Mouse (Mus musculus) neural tube, embryonic 13.5 days (tissue): ENCODE measurements at regions not wholly inside any gene's neighbourhood (a gene's known extent, or its start where the extent isn't known, plus 50 kb on each side); places are given as distances from the start of the nearest gene placed in this dataset.

Experiments used
- ATAC-seq: fragments of 200-750 bp; cut with Nextera tagmentation; 2 replicates; pipeline ENCODE4 v1.8.0; 2017; ENCODE audit warnings: low read depth, mild to moderate bottlenecking, moderate TSS enrichment, moderate library complexity
- H3K27ac ChIP-seq: fragments of 300-500 bp; sonication (generic); replicated peaks from 2 replicates; pipeline ENCODE4 v1.5.1; 2015; ENCODE audit warnings: moderate library complexity, mild to moderate bottlenecking, inconsistent platforms
- H3K27me3 ChIP-seq: fragments of 300-500 bp; sonication (generic); 2 replicates; pipeline ENCODE4 v1.6.1; 2015; ENCODE audit warnings: mild to moderate bottlenecking, inconsistent platforms
- H3K36me3 ChIP-seq: fragments of 300-500 bp; sonication (generic); 2 replicates; pipeline ENCODE4 v1.6.1; 2015; ENCODE audit warnings: mild to moderate bottlenecking, inconsistent platforms
- H3K4me1 ChIP-seq: fragments of 300-500 bp; sonication (generic); replicated peaks from 2 replicates; pipeline ENCODE4 v1.6.1; 2015; ENCODE audit warnings: inconsistent platforms
- H3K4me2 ChIP-seq: fragments of 300-500 bp; sonication (generic); 2 replicates; pipeline ENCODE4 v1.6.1; 2015; ENCODE audit warnings: inconsistent platforms, mild to moderate bottlenecking, moderate library complexity
- H3K4me3 ChIP-seq: fragments of 300-500 bp; sonication (generic); 2 replicates; pipeline ENCODE4 v1.5.1; 2015; ENCODE audit warnings: mild to moderate bottlenecking, inconsistent platforms
- H3K9ac ChIP-seq: fragments of 300-500 bp; sonication (generic); 2 replicates; pipeline ENCODE4 v1.6.1; 2015; ENCODE audit warnings: moderate library complexity, mild to moderate bottlenecking, inconsistent platforms
- H3K9me3 ChIP-seq: fragments of 300-500 bp; sonication (generic); 2 replicates; pipeline ENCODE4 v1.6.1; 2016; ENCODE audit warnings: inconsistent platforms
- WGBS: fragments of 180-500 bp; shearing (Covaris S2); methylation state at CpG from one replicate; pipeline ENCODE4 v1.1.7; 2015; 5-methylcytosine and 5-hydroxymethylcytosine counted together

- WGBS: 70% methylated on average over 7 of the region's 7 CpGs
- Histone ChIP-seq H3K36me3 (no peaks in the 10 kb centered on the region), H3K27me3 (no peaks in the 10 kb centered on the region), H3K4me2 (no peak overlapping the region), H3K9me3 (no peaks in the 10 kb centered on the region), H3K4me1 (no peaks in the 10 kb centered on the region), H3K9ac (no peak overlapping the region), H3K4me3 (no peak overlapping the region), H3K27ac (no peak overlapping the region)
- ATAC-seq: no peak
These were observed 448.7 kb downstream of the Tns3 start for GRCm38 (mm10) chr11:8215634-8216033.

- Histone ChIP-seq H3K27ac (no peak overlapping the region), H3K9ac (no peak overlapping the region), H3K36me3 (no peaks in the 10 kb centered on the region), H3K9me3 (no peaks in the 10 kb centered on the region), H3K4me1 (no peaks in the 10 kb centered on the region), H3K4me3 (no peak overlapping the region), H3K4me2 (no peak overlapping the region), H3K27me3 (no peaks in the 10 kb centered on the region)
- WGBS: 83% methylated on average over 2 of the region's 2 CpGs
- ATAC-seq: no peak
These were observed 449.9 kb downstream of the Tns3 start for GRCm38 (mm10) chr11:8214305-8214903.

GRCm38 (mm10) chr11:8213130-8213529 is 451.2 kb downstream of the Tns3 start:
- H3K9me3 ChIP-seq: no peaks in the 10 kb centered on the region
- no peak overlapping the region for H3K27ac ChIP-seq
- no peak overlapping the region for H3K9ac ChIP-seq
- H3K36me3 ChIP-seq: no peaks in the 10 kb centered on the region
- H3K27me3 ChIP-seq: no peaks in the 10 kb centered on the region
- no peak for ATAC-seq
- WGBS: 92% methylated on average over 3 of the region's 3 CpGs
- no peak overlapping the region for H3K4me2 ChIP-seq
- H3K4me3 ChIP-seq: no peak overlapping the region
- no peaks in the 10 kb centered on the region for H3K4me1 ChIP-seq

- Histone ChIP-seq H3K27me3 (no peaks in the 10 kb centered on the region), H3K27ac (no peak overlapping the region), H3K36me3 (no peaks in the 10 kb centered on the region), H3K4me1 (no peaks in the 10 kb centered on the region), H3K9ac (no peak overlapping the region), H3K4me3 (no peak overlapping the region), H3K4me2 (no peak overlapping the region), H3K9me3 (no peaks in the 10 kb centered on the region)
- 0 out of 2 replicates have a peak, but pooled peaks have one; percentile 23 for ATAC-seq
- WGBS: 52% methylated on average over 4 of the region's 4 CpGs
These were observed 451.6 kb downstream of the Tns3 start for GRCm38 (mm10) chr11:8212714-8213113.

DNA sequence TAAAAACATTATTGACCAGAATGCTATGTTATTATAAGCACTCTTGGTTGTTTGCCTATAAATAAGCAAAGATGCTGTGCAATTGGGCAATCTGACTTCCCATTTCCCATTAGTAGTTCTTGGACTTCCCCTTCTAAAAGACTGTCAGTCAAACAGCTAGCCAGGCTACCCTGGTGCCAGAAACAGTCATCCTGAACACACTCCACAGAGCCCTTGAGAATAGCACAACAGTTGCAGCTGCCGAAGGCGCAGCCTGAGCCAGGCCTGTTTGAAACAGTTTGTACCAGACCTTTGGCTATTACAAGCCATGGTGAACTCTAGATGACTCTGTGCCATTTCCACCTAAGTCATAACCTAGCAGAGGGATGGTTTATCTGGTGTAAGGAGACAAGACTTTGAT is 455.3 kb downstream of the Tns3 start:
- Histone ChIP-seq H3K27me3 (no peaks in the 10 kb centered on the region), H3K9ac (no peak overlapping the region), H3K4me2 (no peak overlapping the region), H3K9me3 (no peaks in the 10 kb centered on the region), H3K4me3 (no peak overlapping the region), H3K36me3 (no peaks in the 10 kb centered on the region), H3K4me1 (no peaks in the 10 kb centered on the region), H3K27ac (no peak overlapping the region)
- ATAC-seq: no peak
- WGBS: 91% methylated on average over 2 of the region's 2 CpGs

GRCm38 (mm10) chr11:8199293-8199692 is 465.0 kb downstream of the Tns3 start:
- no peak overlapping the region for H3K9ac ChIP-seq
- H3K36me3 ChIP-seq: no peaks in the 10 kb centered on the region
- no peak overlapping the region for H3K4me3 ChIP-seq
- H3K4me1 ChIP-seq: no peaks in the 10 kb centered on the region
- WGBS: 76% methylated on average over 8 of the region's 8 CpGs
- no peak overlapping the region for H3K27ac ChIP-seq
- H3K9me3 ChIP-seq: no peaks in the 10 kb centered on the region
- no peak overlapping the region for H3K4me2 ChIP-seq
- ATAC-seq: no peak
- H3K27me3 ChIP-seq: no peaks in the 10 kb centered on the region
